Mouse (Mus musculus): ENCODE measurements at regions not wholly inside any gene's neighbourhood (a gene's known extent, or its start where the extent isn't known, plus 50 kb on each side); places are given as distances from the start of the nearest gene placed in this dataset.

DNA sequence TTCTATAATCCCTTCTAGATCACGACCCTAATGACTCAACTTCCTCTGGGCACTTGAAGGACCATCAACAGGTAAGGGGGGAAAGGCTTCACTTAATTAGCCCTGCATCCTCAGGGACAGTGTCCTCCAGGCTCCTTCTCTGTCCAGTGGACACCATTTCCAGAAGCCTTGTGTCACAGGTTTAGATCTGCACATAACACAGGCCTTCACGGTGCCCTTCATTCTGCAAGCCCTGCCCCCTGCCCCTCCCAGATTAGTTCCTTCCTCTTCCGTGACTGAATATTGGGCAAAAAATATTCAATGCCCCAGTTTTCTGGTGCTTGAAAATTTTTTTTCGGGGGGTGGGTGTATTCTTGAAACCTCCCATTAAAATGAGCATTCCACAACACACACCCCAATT is 92.9 kb downstream of the Gas1 start:
- no peak for TF ChIP-seq CTCF (IDR thresholded peaks at IDR 0.05; ENCODE audit: insufficient read depth, low read length)
- TF ChIP-seq POLR2A (IDR thresholded peaks at IDR 0.05; ENCODE audit: borderline replicate concordance, extremely low read depth, low read depth, low read length), result no peak
